Mouse (Mus musculus): ENCODE results near the gene Csnk1g2.

GRCm38 (mm10) chr10:80655406-80656129 is 32.9 kb downstream of the Csnk1g2 start:
- no peak for TF ChIP-seq CTCF (IDR thresholded peaks at IDR 0.05; ENCODE audit: control insufficient read depth, insufficient read depth, insufficient read length)
- TF ChIP-seq MYOD1 (IDR thresholded peaks at IDR 0.05; ENCODE audit: control insufficient read depth, insufficient read length, low read depth), result no peak
- TF ChIP-seq MAX (IDR thresholded peaks at IDR 0.05), result no peak
- TF ChIP-seq MYOG (IDR thresholded peaks at IDR 0.05; ENCODE audit: control insufficient read depth, extremely low read depth, insufficient read length), result no peak
- no peak for TF ChIP-seq USF1 (IDR thresholded peaks at IDR 0.05; ENCODE audit: low read depth)
